Mouse (Mus musculus): ENCODE results near the gene Entpd7. TPM values are rescaled to one million over a fixed set of nuclear protein-coding genes. Genes with fewer than 3 reads are reported as not detected.

Entpd7 gene
- polyA plus RNA-seq (2016; fragmentation: Nextera tagmentation; extraction: Ambion mirVana): 6.6 and 8.0 TPM in 2 replicates

GRCm38 (mm10) chr19:43689419-43690246 is at the start of gene Entpd7:
Gene Entpd7, plus strand, starts transcription at chr19:43689672.
- no peaks in the 10 kb centered on the region for H3K9me3 ChIP-seq (replicated peaks)
- ATAC-seq (ENCODE audit: insufficient number of reproducible peaks, low FRiP score): peak; percentile 99
- peaks cover 6% of the 10 kb centered on the region; the same call in 1 of the 2 replicates for H3K4me1 ChIP-seq (replicated peaks)
- H3K4me3 ChIP-seq: peak within 1 kb of the TSS; percentile 86
- H3K36me3 ChIP-seq: peaks cover 16% of the 10 kb centered on the region
- no peaks in the 10 kb centered on the region; the same call in 1 of the 2 replicates for H3K27me3 ChIP-seq (replicated peaks)
- peak within 1 kb of the TSS; percentile 96 for H3K4me2 ChIP-seq
- H3K9ac ChIP-seq: peak within 1 kb of the TSS; percentile 82
- WGBS: under 1% methylated on average over 60 of the region's 60 CpGs
- H3K27ac ChIP-seq (ENCODE audit: poor library complexity, severe bottlenecking): peak within 1 kb of the TSS; percentile 34; the same call in 1 of the 2 replicates

- Histone ChIP-seq H3K4me3 (no peak overlapping the region), H3K9ac (no peak overlapping the region), H3K9me3 (replicated peaks) (no peaks in the 10 kb centered on the region), H3K27me3 (replicated peaks) (peaks cover 37% of the 10 kb centered on the region), H3K4me1 (replicated peaks) (no peaks in the 10 kb centered on the region), H3K36me3 (no peaks in the 10 kb centered on the region), H3K27ac (ENCODE audit: poor library complexity, severe bottlenecking) (no peak overlapping the region), H3K4me2 (no peak overlapping the region)
- WGBS: 62% methylated on average over 11 of the region's 11 CpGs
- ATAC-seq (ENCODE audit: insufficient number of reproducible peaks, low FRiP score): no peak
Measured at GRCm38 (mm10) chr19:43641833-43642232, 47.6 kb upstream of the Entpd7 start.

GRCm38 (mm10) chr19:43642843-43643242 is 46.6 kb upstream of the Entpd7 start:
- ATAC-seq (ENCODE audit: insufficient number of reproducible peaks, low FRiP score): no peak
- H3K27ac ChIP-seq (ENCODE audit: poor library complexity, severe bottlenecking): no peak overlapping the region
- H3K4me2 ChIP-seq: no peak overlapping the region
- no peaks in the 10 kb centered on the region for H3K36me3 ChIP-seq
- H3K27me3 ChIP-seq (replicated peaks): peaks cover 33% of the 10 kb centered on the region
- no peaks in the 10 kb centered on the region for H3K4me1 ChIP-seq (replicated peaks)
- no peak overlapping the region for H3K9ac ChIP-seq
- WGBS: 72% methylated on average over 9 of the region's 9 CpGs
- H3K9me3 ChIP-seq (replicated peaks): no peaks in the 10 kb centered on the region
- no peak overlapping the region for H3K4me3 ChIP-seq

GRCm38 (mm10) chr19:43645508-43645907 is 44.0 kb upstream of the Entpd7 start:
- no peak overlapping the region for H3K9ac ChIP-seq
- WGBS: 85% methylated on average over 9 of the region's 9 CpGs
- H3K4me3 ChIP-seq: no peak overlapping the region
- peaks cover 24% of the 10 kb centered on the region for H3K27me3 ChIP-seq (replicated peaks)
- H3K4me1 ChIP-seq (replicated peaks): no peaks in the 10 kb centered on the region
- H3K27ac ChIP-seq (ENCODE audit: poor library complexity, severe bottlenecking): no peak overlapping the region
- H3K9me3 ChIP-seq (replicated peaks): no peaks in the 10 kb centered on the region
- no peaks in the 10 kb centered on the region for H3K36me3 ChIP-seq
- ATAC-seq (ENCODE audit: insufficient number of reproducible peaks, low FRiP score): no peak
- H3K4me2 ChIP-seq: no peak overlapping the region

- Histone ChIP-seq H3K4me3 (no peak overlapping the region), H3K9me3 (replicated peaks) (no peaks in the 10 kb centered on the region), H3K27ac (ENCODE audit: poor library complexity, severe bottlenecking) (no peak overlapping the region), H3K4me1 (replicated peaks) (no peaks in the 10 kb centered on the region), H3K27me3 (replicated peaks) (peaks cover 20% of the 10 kb centered on the region), H3K4me2 (no peak overlapping the region), H3K9ac (no peak overlapping the region), H3K36me3 (no peaks in the 10 kb centered on the region)
- WGBS: 56% methylated on average over 7 of the region's 7 CpGs
- ATAC-seq (ENCODE audit: insufficient number of reproducible peaks, low FRiP score): no peak
Measured at GRCm38 (mm10) chr19:43646852-43647251, 42.6 kb upstream of the Entpd7 start.

- no peak for ATAC-seq (ENCODE audit: insufficient number of reproducible peaks, low FRiP score)
- Histone ChIP-seq H3K36me3 (no peaks in the 10 kb centered on the region), H3K27ac (ENCODE audit: poor library complexity, severe bottlenecking) (no peak overlapping the region), H3K4me2 (no peak overlapping the region), H3K9ac (no peak overlapping the region), H3K4me3 (no peak overlapping the region), H3K9me3 (replicated peaks) (no peaks in the 10 kb centered on the region), H3K4me1 (replicated peaks) (no peaks in the 10 kb centered on the region), H3K27me3 (replicated peaks) (peaks cover 23% of the 10 kb centered on the region)
- WGBS: 79% methylated on average over 9 of the region's 9 CpGs
Measured at GRCm38 (mm10) chr19:43647261-43647660, 42.2 kb upstream of the Entpd7 start.

- no peak for ATAC-seq (ENCODE audit: insufficient number of reproducible peaks, low FRiP score)
- 84% methylated on average over 4 of the region's 4 CpGs for WGBS
- Histone ChIP-seq H3K4me1 (replicated peaks) (no peaks in the 10 kb centered on the region), H3K4me2 (no peak overlapping the region), H3K9ac (no peak overlapping the region), H3K27ac (ENCODE audit: poor library complexity, severe bottlenecking) (no peak overlapping the region), H3K36me3 (no peaks in the 10 kb centered on the region), H3K9me3 (replicated peaks) (no peaks in the 10 kb centered on the region), H3K4me3 (no peak overlapping the region), H3K27me3 (replicated peaks) (peaks cover 24% of the 10 kb centered on the region)
Measured at GRCm38 (mm10) chr19:43648343-43648742, 41.1 kb upstream of the Entpd7 start.

GRCm38 (mm10) chr19:43651241-43651785 is 38.2 kb upstream of the Entpd7 start:
- 54% methylated on average over 8 of the region's 8 CpGs for WGBS
- Histone ChIP-seq H3K4me1 (replicated peaks) (no peaks in the 10 kb centered on the region), H3K4me2 (no peak overlapping the region), H3K27me3 (replicated peaks) (peaks cover 41% of the 10 kb centered on the region), H3K36me3 (no peaks in the 10 kb centered on the region), H3K9me3 (replicated peaks) (no peaks in the 10 kb centered on the region), H3K9ac (no peak overlapping the region), H3K27ac (ENCODE audit: poor library complexity, severe bottlenecking) (no peak overlapping the region), H3K4me3 (no peak overlapping the region)
- no peak for ATAC-seq (ENCODE audit: insufficient number of reproducible peaks, low FRiP score)

GRCm38 (mm10) chr19:43655735-43656492 is 33.6 kb upstream of the Entpd7 start:
- H3K9ac ChIP-seq: no peak overlapping the region
- no peaks in the 10 kb centered on the region for H3K4me1 ChIP-seq (replicated peaks)
- WGBS: 39% methylated on average over 11 of the region's 11 CpGs
- H3K4me3 ChIP-seq: no peak overlapping the region
- H3K27ac ChIP-seq (ENCODE audit: poor library complexity, severe bottlenecking): no peak overlapping the region
- no peaks in the 10 kb centered on the region for H3K36me3 ChIP-seq
- H3K27me3 ChIP-seq (replicated peaks): peaks cover 40% of the 10 kb centered on the region
- H3K9me3 ChIP-seq (replicated peaks): no peaks in the 10 kb centered on the region
- no peak for ATAC-seq (ENCODE audit: insufficient number of reproducible peaks, low FRiP score)
- no peak overlapping the region for H3K4me2 ChIP-seq

GRCm38 (mm10) chr19:43659632-43660031 is 29.8 kb upstream of the Entpd7 start:
- Histone ChIP-seq H3K9me3 (replicated peaks) (no peaks in the 10 kb centered on the region), H3K9ac (no peak overlapping the region), H3K4me1 (replicated peaks) (no peaks in the 10 kb centered on the region), H3K4me3 (no peak overlapping the region), H3K4me2 (no peak overlapping the region), H3K36me3 (peaks cover 17% of the 10 kb centered on the region), H3K27ac (ENCODE audit: poor library complexity, severe bottlenecking) (no peak overlapping the region), H3K27me3 (replicated peaks) (peaks cover 13% of the 10 kb centered on the region)
- ATAC-seq (ENCODE audit: insufficient number of reproducible peaks, low FRiP score): no peak
- 85% methylated on average over 6 of the region's 6 CpGs for WGBS

GRCm38 (mm10) chr19:43660774-43661173 is 28.7 kb upstream of the Entpd7 start:
- WGBS: 70% methylated on average over 9 of the region's 9 CpGs
- no peak overlapping the region for H3K9ac ChIP-seq
- ATAC-seq (ENCODE audit: insufficient number of reproducible peaks, low FRiP score): no peak
- H3K27ac ChIP-seq (ENCODE audit: poor library complexity, severe bottlenecking): no peak overlapping the region
- H3K36me3 ChIP-seq: peaks cover 17% of the 10 kb centered on the region
- no peak overlapping the region for H3K4me2 ChIP-seq
- H3K4me1 ChIP-seq (replicated peaks): no peaks in the 10 kb centered on the region
- H3K4me3 ChIP-seq: no peak overlapping the region
- no peaks in the 10 kb centered on the region for H3K9me3 ChIP-seq (replicated peaks)
- peaks cover 5% of the 10 kb centered on the region; the same call in 1 of the 2 replicates for H3K27me3 ChIP-seq (replicated peaks)
